In genomic region chr16:8613447-8613846, GRCm38 (mm10) we compare ENCODE assay signal across 25 mouse cellular contexts. TPM values are rescaled to one million over a fixed set of nuclear protein-coding genes. Genes with fewer than 3 reads are reported as not detected.
DNase-seq lines count a peak whose midpoint lies in the region; ATAC-seq and TF ChIP-seq lines count a peak whose summit lies in the region.
"Had no signal": no experiment of that assay in that cellular context is flagged by ENCODE, and none has a peak within 500 bp of the region (broad histone marks: within the 10 kb centered on the region; RNA-seq: fewer than 3 reads in every experiment).

No protein-coding gene starts in this region.

- peaks cover 6 to 33% of the 10 kb centered on the region in 2 experiments for H3K4me1 ChIP-seq in MEL (ENCODE audit: control insufficient read depth in 1 of 2, insufficient read depth in 2 of 2, low read length in 2 of 2)
- peaks cover 15% of the 10 kb centered on the region for H3K4me1 ChIP-seq in liver, embryonic 11.5 days (replicated peaks; ENCODE audit: control insufficient read depth, insufficient read depth, low read length)
- peaks cover 29% of the 10 kb centered on the region for H3K4me1 ChIP-seq in liver, embryonic 16.5 days (ENCODE audit: control insufficient read depth, low read depth, low read length)
- no peaks in the 10 kb centered on the region for H3K4me1 ChIP-seq in heart, embryonic 10.5 days
- H3K4me1 ChIP-seq: embryonic facial prominence, embryonic 15.5 days; forebrain, embryonic 10.5 days; forebrain, embryonic 15.5 days; limb, embryonic 12.5 days; stomach, embryonic 15.5 days had no signal

- H3K4me3 ChIP-seq in MEL (ENCODE audit: control insufficient read depth in 1 of 2, insufficient read depth in 1 of 2, low read depth in 2 of 2, low read length in 2 of 2), result no peak overlapping the region; a peak in 1 of 4 replicates
- H3K4me3 ChIP-seq in liver, embryonic 11.5 days (ENCODE audit: low read depth, low read length), result no peak overlapping the region
- H3K4me3 ChIP-seq in liver, embryonic 16.5 days (ENCODE audit: low read depth, low read length), result peak overlapping the region; percentile 26
- no peak overlapping the region for H3K4me3 ChIP-seq in heart, embryonic 10.5 days
- H3K4me3 ChIP-seq: embryonic facial prominence, embryonic 10.5 days; embryonic facial prominence, embryonic 15.5 days; forebrain, embryonic 10.5 days; forebrain, embryonic 15.5 days; layer of hippocampus, adult 2 months; left cerebral cortex, adult 2 months; limb, embryonic 12.5 days; stomach, embryonic 15.5 days had no signal

- TF ChIP-seq POLR2A in MEL (IDR thresholded peaks at IDR 0.05; ENCODE audit: control insufficient read depth in 1 of 2, insufficient read depth in 1 of 2, low read depth in 1 of 2, low read length in 2 of 2, poor library complexity in 1 of 2), result no peak

- H3K36me3 ChIP-seq in MEL (ENCODE audit: control insufficient read depth in 1 of 2, insufficient read depth in 2 of 2, low read length in 2 of 2), result peaks cover 0 to 22% of the 10 kb centered on the region in 2 experiments; a peak in 2 of 4 replicates
- H3K36me3 ChIP-seq in liver, embryonic 11.5 days (ENCODE audit: control insufficient read depth, insufficient read depth, low read length), result no peaks in the 10 kb centered on the region
- no peaks in the 10 kb centered on the region for H3K36me3 ChIP-seq in liver, embryonic 16.5 days (ENCODE audit: control insufficient read depth, insufficient read depth)
- peaks cover 14% of the 10 kb centered on the region; the same call in 1 of the 2 replicates for H3K36me3 ChIP-seq in heart, embryonic 10.5 days
- H3K36me3 ChIP-seq: forebrain, embryonic 10.5 days; forebrain, embryonic 15.5 days; stomach, embryonic 15.5 days had no signal

- DNase-seq in MEL (ENCODE audit: low read depth, low spot score), result peak; percentile 30
- peak; percentile 37 for DNase-seq in c-Kit-positive CD71-positive TER-119-positive erythroid progenitor cells, embryonic 14.5 days (ENCODE audit: low spot score)
- no peak for DNase-seq in liver, embryonic 11.5 days (ENCODE audit: low spot score)
- no peak for DNase-seq in gastrocnemius, postnatal 25 days
- no peak for DNase-seq in heart, embryonic 10.5 days (ENCODE audit: low spot score)
- DNase-seq in yolk sac, embryonic 10.5 days (ENCODE audit: low spot score), result no peak
- DNase-seq: adrenal gland, postnatal 14 days; cerebellum, adult 8-10 months; kidney, adult 2 months; kidney, postnatal 36 days; lung, adult 18-20 months had no signal

- peak in 1 of 2 experiments; percentile 19; a peak in 1 of 4 replicates for TF ChIP-seq EP300 in MEL (IDR thresholded peaks at IDR 0.05; ENCODE audit: low read depth in 1 of 2, low read length in 2 of 2)

- no peak for TF ChIP-seq CTCF in MEL (IDR thresholded peaks at IDR 0.05 in 2 of 3, conservative IDR thresholded peaks at IDR 0.05 in 1 of 3; ENCODE audit: control insufficient read depth in 1 of 3, insufficient read depth in 1 of 3, low read depth in 2 of 3, low read length in 3 of 3, poor library complexity in 1 of 3, severe bottlenecking in 1 of 3)

- peak overlapping the region; percentile 51 for H3K4me2 ChIP-seq in liver, embryonic 11.5 days
- H3K4me2 ChIP-seq in liver, embryonic 16.5 days (ENCODE audit: low read depth, low read length), result peak overlapping the region; percentile 60
- H3K4me2 ChIP-seq: embryonic facial prominence, embryonic 15.5 days; forebrain, embryonic 15.5 days; limb, embryonic 12.5 days; midbrain, embryonic 11.5 days; stomach, embryonic 15.5 days had no signal

- peak overlapping the region; percentile 56 for H3K27ac ChIP-seq in MEL (ENCODE audit: control insufficient read depth, low read depth, low read length)
- peak overlapping the region; percentile 60 for H3K27ac ChIP-seq in liver, embryonic 11.5 days (ENCODE audit: low read depth, low read length)
- peak overlapping the region; percentile 93 for H3K27ac ChIP-seq in liver, embryonic 16.5 days (ENCODE audit: low read length)
- H3K27ac ChIP-seq in heart, embryonic 10.5 days, result no peak overlapping the region
- H3K27ac ChIP-seq: embryonic facial prominence, embryonic 10.5 days; embryonic facial prominence, embryonic 15.5 days; forebrain, embryonic 10.5 days; forebrain, embryonic 15.5 days; layer of hippocampus, adult 2 months; left cerebral cortex, adult 2 months; limb, embryonic 12.5 days; macrophage; stomach, embryonic 15.5 days had no signal

- no peak; the same call in 1 of the 2 replicates for ATAC-seq in liver, embryonic 11.5 days (replicated peaks; ENCODE audit: low FRiP score)
- peak; percentile 36 for ATAC-seq in liver, embryonic 16.5 days (ENCODE audit: low read depth)
- ATAC-seq: forebrain, embryonic 15.5 days; hindbrain, embryonic 16.5 days; lung, postnatal 0 days; midbrain, embryonic 16.5 days had no signal

- 78% methylated on average over 3 of the region's 3 CpGs for WGBS in liver, embryonic 11.5 days
- WGBS in liver, embryonic 16.5 days (ENCODE audit: insufficient replicate concordance), result 62% methylated on average over 3 of the region's 3 CpGs
- WGBS in heart, embryonic 10.5 days, result 84% methylated on average over 3 of the region's 3 CpGs

- no peaks in the 10 kb centered on the region for H3K27me3 ChIP-seq in MEL (ENCODE audit: control insufficient read depth in 1 of 2, insufficient read depth in 2 of 2, low read length in 2 of 2)
- H3K27me3 ChIP-seq in liver, embryonic 11.5 days (replicated peaks; ENCODE audit: control insufficient read depth, insufficient read depth, low read length), result no peaks in the 10 kb centered on the region
- H3K27me3 ChIP-seq in liver, embryonic 16.5 days (ENCODE audit: control insufficient read depth, insufficient read depth, low read depth, low read length), result no peaks in the 10 kb centered on the region
- no peaks in the 10 kb centered on the region for H3K27me3 ChIP-seq in heart, embryonic 10.5 days (ENCODE audit: insufficient read depth, poor library complexity, severe bottlenecking)
- H3K27me3 ChIP-seq: embryonic facial prominence, embryonic 15.5 days; forebrain, embryonic 15.5 days; limb, embryonic 12.5 days; stomach, embryonic 15.5 days had no signal

- H3K79me2 ChIP-seq in MEL (ENCODE audit: control insufficient read depth, insufficient read depth, low read length, poor library complexity), result no peaks in the 10 kb centered on the region

- no peaks in the 10 kb centered on the region for H3K9me3 ChIP-seq in MEL (replicated peaks; ENCODE audit: insufficient read depth, low read length)
- H3K9me3 ChIP-seq in liver, embryonic 11.5 days (ENCODE audit: control insufficient read depth, low read length), result no peaks in the 10 kb centered on the region
- no peaks in the 10 kb centered on the region for H3K9me3 ChIP-seq in liver, embryonic 16.5 days (replicated peaks; ENCODE audit: control insufficient read depth, low read length)
- no peaks in the 10 kb centered on the region for H3K9me3 ChIP-seq in heart, embryonic 10.5 days
- H3K9me3 ChIP-seq: embryonic facial prominence, embryonic 10.5 days; embryonic facial prominence, embryonic 15.5 days; forebrain, embryonic 10.5 days; forebrain, embryonic 15.5 days; limb, embryonic 12.5 days; stomach, embryonic 15.5 days had no signal

- H3K9ac ChIP-seq in MEL (ENCODE audit: control insufficient read depth, low read depth, low read length, poor library complexity, severe bottlenecking), result no peak overlapping the region
- H3K9ac ChIP-seq in liver, embryonic 11.5 days (ENCODE audit: low read depth, low read length), result peak overlapping the region; percentile 27
- peak overlapping the region; percentile 53 for H3K9ac ChIP-seq in liver, embryonic 16.5 days (ENCODE audit: low read depth, low read length)
- H3K9ac ChIP-seq: embryonic facial prominence, embryonic 15.5 days; forebrain, embryonic 15.5 days; limb, embryonic 12.5 days; stomach, embryonic 15.5 days had no signal

- TF ChIP-seq RAD21 in MEL (IDR thresholded peaks at IDR 0.05; ENCODE audit: low read depth, low read length), result no peak

TF ChIP-seq in MEL, 35 proteins besides CTCF, POLR2A, EP300 and RAD21:
- TF ChIP-seq TCF12 (IDR thresholded peaks at IDR 0.05; ENCODE audit: low read depth, low read length) (no peak), CHD2 (IDR thresholded peaks at IDR 0.05; ENCODE audit: low read length) (no peak), ZNF384 (IDR thresholded peaks at IDR 0.05; ENCODE audit: low read depth, low read length) (peak; percentile 88), GATA1 (IDR thresholded peaks at IDR 0.05; ENCODE audit: low read depth, low read length) (peak; percentile 75), UBTF (IDR thresholded peaks at IDR 0.05; ENCODE audit: borderline replicate concordance, insufficient read depth, low read depth, low read length) (no peak)

RNA-seq across cellular contexts. Expression of gene Pmm2, which starts 24.0 kb away (rescaled TPM):
- 44.5 and 53.4 TPM in 2 replicates for total RNA-seq in MEL (2012; rRNA removed)
- polyA plus RNA-seq in MEL (2012; ENCODE audit: insufficient read depth in 1 of 2, insufficient read length in 2 of 2, low read depth in 1 of 2, low replicate concordance in 2 of 2, missing spikeins in 1 of 2), result 10 to 100 TPM in 1 of 2 experiments, not detected in 1; 96.0 TPM
- 52.9 and 55.8 TPM in 2 replicates for polyA plus RNA-seq in liver, embryonic 11.5 days (2014; fragmentation: Nextera tagmentation; extraction: Ambion mirVana)
- polyA plus RNA-seq in liver, embryonic 16.5 days (2015; fragmentation: Nextera tagmentation; extraction: Ambion mirVana), result 29.5 and 30.1 TPM in 2 replicates
- total RNA-seq in gastrocnemius, postnatal 25 days (2021), result 10 to 100 TPM; 20.3 to 20.6 TPM
- 49.1 and 52.8 TPM in 2 replicates for polyA plus RNA-seq in heart, embryonic 10.5 days (2016; fragmentation: Nextera tagmentation; extraction: Ambion mirVana)

RNA-seq across cellular contexts. Expression of gene Tmem186, which starts 24.1 kb away (rescaled TPM):
- total RNA-seq in MEL (2012; rRNA removed), result 18.4 and 22.5 TPM in 2 replicates
- polyA plus RNA-seq in MEL (2012; ENCODE audit: insufficient read depth in 1 of 2, insufficient read length in 2 of 2, low read depth in 1 of 2, low replicate concordance in 2 of 2, missing spikeins in 1 of 2), result 10 to 100 TPM; 18.9 to 99.9 TPM
- 16.4 and 19.4 TPM in 2 replicates for polyA plus RNA-seq in liver, embryonic 11.5 days (2014; fragmentation: Nextera tagmentation; extraction: Ambion mirVana)
- 8.9 and 9.7 TPM in 2 replicates for polyA plus RNA-seq in liver, embryonic 16.5 days (2015; fragmentation: Nextera tagmentation; extraction: Ambion mirVana)
- 10 to 100 TPM in 1 of 2 experiments, 1 to 10 TPM in 1; 9.0 to 10.7 TPM for total RNA-seq in gastrocnemius, postnatal 25 days (2021)
- 19.2 and 20.9 TPM in 2 replicates for polyA plus RNA-seq in heart, embryonic 10.5 days (2016; fragmentation: Nextera tagmentation; extraction: Ambion mirVana)

RNA-seq across cellular contexts. Expression of gene Carhsp1, which starts 58.5 kb away (rescaled TPM):
- total RNA-seq in MEL (2012; rRNA removed), result 19.5 and 21.4 TPM in 2 replicates
- polyA plus RNA-seq in MEL (2012; ENCODE audit: insufficient read depth in 1 of 2, insufficient read length in 2 of 2, low read depth in 1 of 2, low replicate concordance in 2 of 2, missing spikeins in 1 of 2), result 10 to 100 TPM in 1 of 2 experiments, not detected in 1; 28.0 TPM
- 24.9 and 25.4 TPM in 2 replicates for polyA plus RNA-seq in liver, embryonic 11.5 days (2014; fragmentation: Nextera tagmentation; extraction: Ambion mirVana)
- 95.2 and 96.6 TPM in 2 replicates for polyA plus RNA-seq in liver, embryonic 16.5 days (2015; fragmentation: Nextera tagmentation; extraction: Ambion mirVana)
- 10 to 100 TPM in 1 of 2 experiments, 1 to 10 TPM in 1; 8.6 to 10.5 TPM for total RNA-seq in gastrocnemius, postnatal 25 days (2021)
- 127 and 133 TPM in 2 replicates for polyA plus RNA-seq in heart, embryonic 10.5 days (2016; fragmentation: Nextera tagmentation; extraction: Ambion mirVana)

Comparison
In these comparisons a context has a peak if more than half of its experiments do, and no peak if none do; other contexts are left out.
1. DNase-seq: peak in MEL (single experiment) and c-Kit-positive CD71-positive TER-119-positive erythroid progenitor cells, embryonic 14.5 days (single experiment); none in liver, embryonic 11.5 days (single experiment), gastrocnemius, postnatal 25 days (single experiment), heart, embryonic 10.5 days (single experiment) and yolk sac, embryonic 10.5 days (single experiment).